In genomic region chr8:48740951-48741350, GRCm38 (mm10) we compare ENCODE assay signal across 10 mouse cellular contexts.
DNase-seq lines count a peak whose midpoint lies in the region; ATAC-seq and TF ChIP-seq lines count a peak whose summit lies in the region.
"Had no signal": no experiment of that assay in that cellular context is flagged by ENCODE, and none has a peak within 500 bp of the region (broad histone marks: within the 10 kb centered on the region; RNA-seq: fewer than 3 reads in every experiment).

No protein-coding gene starts in this region.

- 48% methylated on average over 11 of the region's 11 CpGs for WGBS in limb, embryonic 12.5 days
- 76% methylated on average over 11 of the region's 11 CpGs for WGBS in limb, embryonic 10.5 days
- WGBS in embryonic facial prominence, embryonic 13.5 days = 53% methylated on average over 11 of the region's 11 CpGs
- WGBS in hindbrain, postnatal 0 days = 46% methylated on average over 11 of the region's 11 CpGs
- WGBS in stomach, embryonic 14.5 days = 40% methylated on average over 11 of the region's 11 CpGs

- DNase-seq in limb, embryonic 10.5 days (ENCODE audit: low spot score) = no peak
- no peak for DNase-seq in hindbrain, postnatal 0 days (ENCODE audit: low spot score)
- no peak for DNase-seq in adrenal gland, postnatal 10 days
- no peak for DNase-seq in urinary bladder, postnatal 4 days (ENCODE audit: low spot score in 2 of 2)
- DNase-seq: cerebellum, adult 18-20 months; heart, adult 2 months; kidney, adult 18-20 months had no signal

- ATAC-seq in limb, embryonic 12.5 days (ENCODE audit: insufficient number of reproducible peaks, insufficient read depth, low FRiP score, low TSS enrichment, low read depth) = no peak
- ATAC-seq in embryonic facial prominence, embryonic 13.5 days (ENCODE audit: insufficient number of reproducible peaks, insufficient read depth, low FRiP score, low TSS enrichment, low read depth) = no peak
- no peak for ATAC-seq in hindbrain, postnatal 0 days
- no peak for ATAC-seq in stomach, embryonic 14.5 days (ENCODE audit: insufficient number of reproducible peaks, insufficient read depth, low FRiP score, low read depth)

- H3K4me3 ChIP-seq in limb, embryonic 12.5 days (replicated peaks) = no peak overlapping the region
- H3K4me3 ChIP-seq in limb, embryonic 10.5 days = no peak overlapping the region
- H3K4me3 ChIP-seq in embryonic facial prominence, embryonic 13.5 days = no peak overlapping the region
- H3K4me3 ChIP-seq in hindbrain, postnatal 0 days (ENCODE audit: low read length) = no peak overlapping the region
- H3K4me3 ChIP-seq in stomach, embryonic 14.5 days (ENCODE audit: low read depth, low read length) = no peak overlapping the region
- H3K4me3 ChIP-seq: heart, adult 2 months had no signal

- peaks cover 27% of the 10 kb centered on the region for H3K4me1 ChIP-seq in limb, embryonic 12.5 days (replicated peaks)
- peaks cover 25% of the 10 kb centered on the region for H3K4me1 ChIP-seq in limb, embryonic 10.5 days
- peaks cover 16% of the 10 kb centered on the region for H3K4me1 ChIP-seq in embryonic facial prominence, embryonic 13.5 days
- no peaks in the 10 kb centered on the region for H3K4me1 ChIP-seq in hindbrain, postnatal 0 days (ENCODE audit: insufficient read depth, low read length)
- peaks cover 10% of the 10 kb centered on the region; the same call in 1 of the 2 replicates for H3K4me1 ChIP-seq in stomach, embryonic 14.5 days (ENCODE audit: control insufficient read depth, insufficient read depth, low read length)

- no peak overlapping the region for H3K9ac ChIP-seq in limb, embryonic 12.5 days (replicated peaks)
- no peak overlapping the region for H3K9ac ChIP-seq in embryonic facial prominence, embryonic 13.5 days
- no peak overlapping the region for H3K9ac ChIP-seq in hindbrain, postnatal 0 days (replicated peaks; ENCODE audit: low read length)
- no peak overlapping the region for H3K9ac ChIP-seq in stomach, embryonic 14.5 days (replicated peaks; ENCODE audit: low read depth, low read length)

- no peak for TF ChIP-seq CTCF in hindbrain, postnatal 0 days (IDR thresholded peaks at IDR 0.05; ENCODE audit: low read depth)

- H3K9me3 ChIP-seq in limb, embryonic 12.5 days = no peaks in the 10 kb centered on the region
- H3K9me3 ChIP-seq in limb, embryonic 10.5 days (replicated peaks) = no peaks in the 10 kb centered on the region
- H3K9me3 ChIP-seq in embryonic facial prominence, embryonic 13.5 days = no peaks in the 10 kb centered on the region
- no peaks in the 10 kb centered on the region for H3K9me3 ChIP-seq in hindbrain, postnatal 0 days (ENCODE audit: low read length)
- H3K9me3 ChIP-seq in stomach, embryonic 14.5 days (ENCODE audit: control insufficient read depth, low read depth, low read length) = no peaks in the 10 kb centered on the region

- no peaks in the 10 kb centered on the region for H3K27me3 ChIP-seq in limb, embryonic 12.5 days
- no peaks in the 10 kb centered on the region for H3K27me3 ChIP-seq in limb, embryonic 10.5 days (ENCODE audit: low read depth, poor library complexity, severe bottlenecking)
- no peaks in the 10 kb centered on the region for H3K27me3 ChIP-seq in embryonic facial prominence, embryonic 13.5 days
- H3K27me3 ChIP-seq in hindbrain, postnatal 0 days (ENCODE audit: insufficient read depth, low read length) = no peaks in the 10 kb centered on the region
- H3K27me3 ChIP-seq in stomach, embryonic 14.5 days (ENCODE audit: control insufficient read depth, insufficient read depth, low read length) = no peaks in the 10 kb centered on the region

- H3K27ac ChIP-seq in limb, embryonic 12.5 days = peak overlapping the region; percentile 31; the same call in 1 of the 2 replicates
- no peak overlapping the region for H3K27ac ChIP-seq in limb, embryonic 10.5 days
- peak overlapping the region; percentile 33; the same call in 1 of the 2 replicates for H3K27ac ChIP-seq in embryonic facial prominence, embryonic 13.5 days
- H3K27ac ChIP-seq in hindbrain, postnatal 0 days = no peak overlapping the region
- no peak overlapping the region for H3K27ac ChIP-seq in stomach, embryonic 14.5 days (ENCODE audit: low read length)
- H3K27ac ChIP-seq: heart, adult 2 months had no signal

- H3K4me2 ChIP-seq in limb, embryonic 12.5 days = no peak overlapping the region
- H3K4me2 ChIP-seq in embryonic facial prominence, embryonic 13.5 days = no peak overlapping the region
- H3K4me2 ChIP-seq in hindbrain, postnatal 0 days (ENCODE audit: low read depth, low read length) = peak overlapping the region; percentile 54
- peak overlapping the region; percentile 32; the same call in 1 of the 2 replicates for H3K4me2 ChIP-seq in stomach, embryonic 14.5 days (replicated peaks; ENCODE audit: low read depth, low read length)

- no peaks in the 10 kb centered on the region for H3K36me3 ChIP-seq in limb, embryonic 12.5 days
- no peaks in the 10 kb centered on the region for H3K36me3 ChIP-seq in limb, embryonic 10.5 days
- no peaks in the 10 kb centered on the region for H3K36me3 ChIP-seq in embryonic facial prominence, embryonic 13.5 days
- H3K36me3 ChIP-seq in hindbrain, postnatal 0 days (ENCODE audit: insufficient read depth, low read length) = no peaks in the 10 kb centered on the region
- H3K36me3 ChIP-seq in stomach, embryonic 14.5 days (ENCODE audit: control insufficient read depth, insufficient read depth, low read length) = no peaks in the 10 kb centered on the region

Comparison
In these comparisons a context has a peak if more than half of its experiments do, and no peak if none do; other contexts are left out.
1. H3K27ac ChIP-seq: peak in limb, embryonic 12.5 days (single experiment) and embryonic facial prominence, embryonic 13.5 days (single experiment); none in limb, embryonic 10.5 days (single experiment), hindbrain, postnatal 0 days (single experiment) and stomach, embryonic 14.5 days (single experiment).
2. H3K4me2 ChIP-seq: peak in hindbrain, postnatal 0 days (single experiment) and stomach, embryonic 14.5 days (single experiment); none in limb, embryonic 12.5 days (single experiment) and embryonic facial prominence, embryonic 13.5 days (single experiment).